In the genomic region with DNA sequence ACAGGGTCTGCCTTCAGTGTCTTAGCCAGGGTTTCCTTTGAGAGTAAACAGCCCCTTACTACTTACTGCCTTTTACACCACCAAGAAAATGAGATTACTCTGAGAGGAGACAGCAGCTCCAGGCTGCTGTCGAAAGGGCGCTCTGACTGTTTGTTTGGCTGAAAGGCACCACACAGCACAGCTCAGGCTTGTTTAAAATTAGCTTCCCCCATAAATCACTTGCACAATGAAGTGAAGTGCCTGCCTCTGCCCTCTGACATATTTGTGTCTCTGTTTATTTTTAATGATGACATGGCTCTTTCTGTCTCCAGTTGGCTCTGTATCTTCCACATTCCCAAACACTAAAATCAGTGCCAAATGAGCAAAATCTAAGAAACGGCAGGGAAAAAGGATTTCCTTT, we compare ENCODE assay signal across 9 mouse cellular contexts.
A peak's percentile ranks its signal among the peaks of the same experiment; 100 is the strongest.
DNase-seq lines count a peak whose midpoint lies in the region; ATAC-seq and TF ChIP-seq lines count a peak whose summit lies in the region.
"Had no signal": no experiment of that assay in that cellular context is flagged by ENCODE, and none has a peak within 500 bp of the region (broad histone marks: within the 10 kb centered on the region; RNA-seq: fewer than 3 reads in every experiment).

No protein-coding gene starts in this region.

- H3K36me3 ChIP-seq in heart, postnatal 0 days (replicated peaks; ENCODE audit: control insufficient read depth, insufficient read depth, low read length): no peaks in the 10 kb centered on the region
- no peaks in the 10 kb centered on the region for H3K36me3 ChIP-seq in lung, embryonic 15.5 days
- no peaks in the 10 kb centered on the region for H3K36me3 ChIP-seq in forebrain, embryonic 12.5 days (replicated peaks)

- H3K4me2 ChIP-seq in heart, postnatal 0 days (ENCODE audit: low read depth, low read length): no peak overlapping the region
- no peak overlapping the region for H3K4me2 ChIP-seq in lung, embryonic 15.5 days
- no peak overlapping the region for H3K4me2 ChIP-seq in forebrain, embryonic 12.5 days

- WGBS in heart, postnatal 0 days: 13% methylated on average over 3 of the region's 3 CpGs
- 16% methylated on average over 3 of the region's 3 CpGs for WGBS in lung, embryonic 15.5 days
- WGBS in forebrain, embryonic 12.5 days: 60% methylated on average over 3 of the region's 3 CpGs

- peak overlapping the region; percentile 80 for H3K27ac ChIP-seq in gastrocnemius, adult 2 months
- peak overlapping the region; percentile 79 for H3K27ac ChIP-seq in heart, postnatal 0 days (ENCODE audit: low read depth)
- H3K27ac ChIP-seq in lung, embryonic 15.5 days: peak overlapping the region; percentile 73
- no peak overlapping the region for H3K27ac ChIP-seq in forebrain, embryonic 12.5 days

- peaks cover 7% of the 10 kb centered on the region for H3K4me1 ChIP-seq in heart, postnatal 0 days (ENCODE audit: control insufficient read depth, insufficient read depth)
- H3K4me1 ChIP-seq in lung, embryonic 15.5 days: peaks cover 13% of the 10 kb centered on the region
- H3K4me1 ChIP-seq in forebrain, embryonic 12.5 days: no peaks in the 10 kb centered on the region

- no peak overlapping the region for H3K9ac ChIP-seq in heart, postnatal 0 days (replicated peaks; ENCODE audit: low read depth, low read length)
- no peak overlapping the region for H3K9ac ChIP-seq in lung, embryonic 15.5 days
- H3K9ac ChIP-seq in forebrain, embryonic 12.5 days: no peak overlapping the region

- TF ChIP-seq EP300 in heart, postnatal 0 days (IDR thresholded peaks at IDR 0.05; ENCODE audit: low read depth): no peak

- intact Hi-C loops in gastrocnemius, adult 2 months (cut with DNase I): loop anchor here (5.0 kb wide), 1 partner anchor 85 kb away; no protein-coding TSS in a partner anchor
- intact Hi-C loops in gastrocnemius, postnatal 14 days (cut with DNase I; ENCODE audit: low total_unique reads): no loop called here

- H3K27me3 ChIP-seq in heart, postnatal 0 days (ENCODE audit: control insufficient read depth, insufficient read depth, low read length): no peaks in the 10 kb centered on the region
- H3K27me3 ChIP-seq in lung, embryonic 15.5 days: no peaks in the 10 kb centered on the region
- H3K27me3 ChIP-seq in forebrain, embryonic 12.5 days: no peaks in the 10 kb centered on the region

- DNase-seq in gastrocnemius, adult 2 months: peak; percentile 43
- DNase-seq in gastrocnemius, postnatal 14 days: no peak
- peak; percentile 49 for DNase-seq in adrenal gland, postnatal 14 days
- peak; percentile 63 for DNase-seq in heart, postnatal 0 days (ENCODE audit: low spot score)
- DNase-seq in layer of hippocampus, adult 8-10 months (ENCODE audit: low spot score in 2 of 2): no peak

- no peak overlapping the region; the same call in 1 of the 2 replicates for H3K4me3 ChIP-seq in gastrocnemius, adult 2 months
- H3K4me3 ChIP-seq in heart, postnatal 0 days (ENCODE audit: low read depth, low read length): no peak overlapping the region
- no peak overlapping the region for H3K4me3 ChIP-seq in lung, embryonic 15.5 days
- no peak overlapping the region for H3K4me3 ChIP-seq in forebrain, embryonic 12.5 days (replicated peaks)

- no peak for TF ChIP-seq CTCF in gastrocnemius, adult 2 months (IDR thresholded peaks at IDR 0.05)
- TF ChIP-seq CTCF in heart, postnatal 0 days (IDR thresholded peaks at IDR 0.05; ENCODE audit: low read depth): no peak

- no peaks in the 10 kb centered on the region for H3K9me3 ChIP-seq in heart, postnatal 0 days (replicated peaks; ENCODE audit: control insufficient read depth, low read length)
- no peaks in the 10 kb centered on the region for H3K9me3 ChIP-seq in lung, embryonic 15.5 days
- no peaks in the 10 kb centered on the region for H3K9me3 ChIP-seq in forebrain, embryonic 12.5 days

- ATAC-seq in heart, postnatal 0 days (ENCODE audit: insufficient read depth, low read depth): peak; percentile 77
- peak; percentile 97 for ATAC-seq in lung, embryonic 15.5 days (ENCODE audit: borderline replicate concordance, extremely low read depth, low FRiP score, low TSS enrichment)
- ATAC-seq in megakaryocyte-erythroid progenitor cell, adult 5-6 weeks (replicated peaks; ENCODE audit: low FRiP score, low TSS enrichment, poor library complexity, severe bottlenecking): no peak
- ATAC-seq in forebrain, embryonic 12.5 days (ENCODE audit: low FRiP score): no peak
- ATAC-seq: CD4-positive, CD25-positive, alpha-beta regulatory T cell, adult 4 months had no signal

Comparison
In these comparisons a context has a peak if more than half of its experiments do, and no peak if none do; other contexts are left out.
1. DNase-seq: peak in gastrocnemius, adult 2 months (single experiment), adrenal gland, postnatal 14 days (single experiment) and heart, postnatal 0 days (single experiment); none in gastrocnemius, postnatal 14 days (single experiment) and layer of hippocampus, adult 8-10 months (0 of 2).
2. ATAC-seq: peak in heart, postnatal 0 days (single experiment) and lung, embryonic 15.5 days (single experiment); none in megakaryocyte-erythroid progenitor cell, adult 5-6 weeks (single experiment) and forebrain, embryonic 12.5 days (single experiment).